Mouse (Mus musculus) cerebellum, postnatal 25 days (tissue): ENCODE data around the gene Sesn1.
A peak's percentile ranks its signal among the peaks of the same experiment; 100 is the strongest.
"Not testable (repeated sequence)": the region's sequence is repeated elsewhere in the genome, so short reads cannot be mapped to it uniquely, and the experiment has no call there.

Experiments used
- DNase-seq, 2 experiments: peaks; one replicate each; pipeline ENCODE4 v3.0.0; 2021; ENCODE audit warnings: mixed read lengths in 2 of 2

Gene Sesn1

DNA sequence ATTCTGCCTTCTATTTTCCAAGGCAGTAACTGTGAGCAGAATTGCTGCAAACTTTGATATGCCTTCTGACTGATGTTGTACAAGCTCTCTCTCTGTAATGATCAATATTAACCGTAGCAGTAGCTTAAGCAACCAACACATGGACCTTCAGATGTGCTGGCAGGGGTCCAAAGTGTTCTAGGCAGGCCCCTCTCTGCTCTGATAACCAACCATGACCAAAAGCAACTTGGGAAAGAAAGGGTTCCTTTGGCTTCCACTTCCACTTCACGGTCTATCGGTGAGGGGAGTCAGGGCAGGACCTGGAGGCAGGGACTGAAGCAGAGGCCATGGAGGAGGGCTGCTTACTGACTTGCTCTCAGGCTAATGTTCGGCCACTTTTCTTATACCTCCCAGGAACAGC, 121.2 kb downstream of the Sesn1 start:
- DNase-seq, result peak; percentile 17 to 33

DNA sequence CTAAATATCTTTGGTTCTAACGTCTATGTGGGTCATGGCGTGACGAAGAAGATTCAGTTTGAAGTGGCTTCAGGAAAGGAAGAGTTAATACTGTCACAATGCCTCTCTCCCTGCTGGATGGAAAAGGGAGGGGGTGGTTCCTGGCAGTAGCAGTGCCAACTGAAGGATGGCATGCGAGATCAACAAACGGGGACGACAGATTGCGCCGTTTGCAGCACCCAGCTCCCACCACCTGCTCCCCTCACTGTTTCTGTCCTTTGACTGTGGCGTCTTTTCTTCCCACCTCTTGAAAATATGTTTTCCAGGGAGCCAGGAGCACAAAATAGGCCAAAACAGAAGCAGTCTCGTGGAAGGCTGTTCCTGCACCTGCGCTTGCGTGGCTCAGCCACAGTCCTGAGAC, 122.2 kb downstream of the Sesn1 start:
- DNase-seq, result peak; percentile 80 to 86

DNA sequence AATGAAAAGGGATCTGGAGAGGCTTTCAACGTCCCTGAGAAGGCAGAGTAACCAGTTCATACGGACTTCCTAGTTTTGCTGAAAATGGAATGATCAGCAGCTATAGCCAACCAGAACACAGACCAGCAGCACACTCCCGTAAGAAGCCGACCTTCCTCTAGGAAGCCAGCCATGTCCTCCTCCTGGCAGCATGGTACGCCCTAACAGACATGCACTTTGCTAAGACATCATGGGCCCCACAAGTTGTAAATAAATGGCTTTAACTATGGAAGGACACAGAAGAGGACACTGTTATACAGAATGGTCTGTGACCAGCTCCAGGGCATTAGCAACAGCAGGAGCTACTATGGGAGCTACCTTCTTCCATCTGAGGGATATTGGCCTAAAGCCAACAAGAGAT, 123.2 kb downstream of the Sesn1 start:
- DNase-seq, result peak in 1 of 2 experiments; percentile 34

DNA sequence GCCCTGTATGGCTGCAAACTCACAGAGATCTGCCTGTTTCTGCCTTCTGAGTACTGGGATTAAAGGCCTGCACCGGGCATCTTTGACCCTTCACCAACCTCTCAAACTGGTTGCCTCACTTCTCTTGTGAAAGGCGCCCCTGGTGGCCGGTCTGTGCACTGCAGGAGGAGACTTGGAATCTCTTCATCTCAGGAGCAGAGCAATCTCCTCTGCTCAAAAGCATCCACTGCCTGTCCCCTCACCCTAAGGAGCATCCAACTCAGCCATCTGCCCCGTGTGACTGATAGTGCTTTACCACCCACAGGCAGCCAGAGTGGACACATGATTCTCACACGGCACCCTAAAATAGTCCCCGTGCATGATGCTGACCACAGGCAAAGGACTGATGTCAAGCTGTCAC, 123.8 kb downstream of the Sesn1 start:
- DNase-seq, result peak; percentile 75 to 82

DNA sequence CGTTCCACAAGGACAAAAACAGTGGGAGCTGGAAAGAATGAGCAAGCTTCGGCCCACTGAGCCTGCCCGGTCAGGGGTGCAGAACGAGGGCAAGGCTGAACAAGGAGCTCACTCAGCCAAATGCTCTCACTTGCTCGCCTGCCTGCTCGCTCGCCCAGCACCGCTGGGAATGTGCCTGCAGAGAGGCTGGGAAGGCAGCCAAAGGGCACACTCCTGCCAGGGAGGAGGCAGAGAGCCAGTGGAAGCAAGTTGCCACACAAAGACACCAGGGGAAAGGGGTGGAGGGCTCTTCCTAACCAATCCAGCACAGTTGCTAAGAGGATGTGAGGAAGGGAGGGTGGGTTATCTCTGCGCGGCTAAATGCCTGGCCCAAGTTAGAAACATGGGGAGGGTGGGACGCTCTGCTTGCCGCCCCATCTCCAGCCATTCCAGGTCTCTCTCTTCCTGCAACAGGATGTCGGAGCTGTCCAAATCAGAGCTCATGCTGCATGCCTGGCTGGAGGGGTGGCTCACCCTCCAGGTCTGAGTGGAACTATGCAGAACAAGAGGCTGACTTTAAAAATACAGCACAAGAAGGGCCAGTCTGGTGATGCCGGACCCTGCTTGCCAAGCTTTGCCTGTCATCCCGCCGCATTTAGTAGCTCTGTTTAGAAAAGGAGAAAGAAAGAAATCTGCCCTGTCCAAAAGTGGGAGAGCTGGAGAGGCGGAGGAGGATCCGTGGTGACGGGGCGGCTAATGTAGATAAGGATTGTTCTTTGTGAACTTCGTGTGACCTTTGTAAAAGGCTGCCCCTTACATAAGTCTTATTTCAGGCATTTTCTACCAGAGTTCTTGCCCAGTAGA, 125.1 kb downstream of the Sesn1 start:
- peak; percentile 95 to 96 for DNase-seq

DNA sequence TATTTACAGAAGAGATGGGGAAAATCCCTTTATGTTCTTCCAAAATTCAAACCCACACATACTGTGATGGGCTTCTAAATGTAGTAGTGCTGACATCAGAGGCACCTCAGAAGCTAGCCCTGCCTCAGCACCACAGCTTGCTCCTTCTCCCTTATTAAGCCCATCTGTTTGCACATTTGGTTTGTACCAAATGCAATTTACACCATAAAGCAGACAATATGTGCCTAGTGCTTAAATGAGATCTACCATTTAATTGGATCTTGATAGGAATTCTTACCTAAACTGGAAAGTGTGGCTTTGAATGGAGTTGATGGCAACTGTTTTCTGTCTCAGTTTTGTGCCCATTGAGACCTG, 125.7 kb downstream of the Sesn1 start:
- DNase-seq, result no peak

DNA sequence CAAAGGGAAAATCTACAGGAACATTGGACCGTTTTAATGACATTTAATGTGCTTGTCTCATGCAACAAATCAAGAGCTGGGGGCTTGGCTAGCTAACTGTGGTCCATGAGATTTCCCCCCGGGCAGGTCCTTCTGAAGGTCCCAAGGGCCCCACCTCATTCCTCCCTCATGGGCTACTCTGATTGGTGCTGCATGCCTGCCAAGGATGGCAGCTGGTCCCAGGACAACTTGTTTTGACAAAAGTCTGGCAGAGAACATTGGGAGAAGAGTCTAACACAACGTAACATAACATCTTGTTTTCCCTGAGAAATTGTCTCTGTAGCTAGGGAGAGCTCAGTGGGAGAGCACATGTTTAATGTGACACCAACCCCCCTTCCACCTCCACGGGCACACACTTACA, 126.4 kb downstream of the Sesn1 start:
- DNase-seq, result peak in 1 of 2 experiments; percentile 34

DNA sequence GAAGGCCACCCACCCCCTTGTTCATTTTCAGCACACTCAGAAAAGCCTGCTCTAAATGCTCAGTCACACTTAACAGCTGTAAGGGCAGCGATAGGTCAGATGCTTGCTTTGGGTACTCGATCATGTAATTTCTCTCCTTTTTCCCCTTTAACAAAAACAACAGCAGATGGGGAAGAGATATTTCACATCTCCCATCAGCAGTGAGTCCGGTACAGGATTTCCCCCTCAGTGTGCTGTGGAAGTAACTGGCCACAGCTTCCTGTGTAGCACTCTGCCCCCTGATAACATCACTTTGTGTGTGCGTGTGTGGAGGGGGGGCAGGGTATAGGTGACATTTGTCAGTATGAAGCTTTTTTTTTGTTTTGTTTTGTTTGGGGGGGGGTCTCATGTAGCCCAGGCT, 127.4 kb downstream of the Sesn1 start:
- no peak for DNase-seq

DNA sequence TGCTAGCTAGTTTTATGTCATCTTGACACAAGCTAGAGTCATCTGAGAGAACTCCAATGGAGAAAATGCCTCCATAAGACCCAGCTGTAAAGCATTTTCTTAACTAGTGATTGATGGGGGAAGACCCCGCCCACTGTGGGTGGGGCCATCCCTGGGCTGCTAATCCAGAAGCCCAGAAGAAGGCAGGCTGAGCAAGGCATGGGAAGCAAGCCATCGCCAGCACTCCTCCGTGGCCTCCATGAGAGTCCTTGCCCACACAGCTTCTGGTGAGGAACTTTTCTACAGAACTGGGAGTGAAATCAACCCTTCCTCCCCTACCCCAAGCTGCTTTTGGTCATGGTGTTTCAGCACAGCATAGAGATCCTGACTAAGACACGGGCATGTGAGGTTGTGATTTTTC, 129.4 kb downstream of the Sesn1 start:
- no peak for DNase-seq

DNA sequence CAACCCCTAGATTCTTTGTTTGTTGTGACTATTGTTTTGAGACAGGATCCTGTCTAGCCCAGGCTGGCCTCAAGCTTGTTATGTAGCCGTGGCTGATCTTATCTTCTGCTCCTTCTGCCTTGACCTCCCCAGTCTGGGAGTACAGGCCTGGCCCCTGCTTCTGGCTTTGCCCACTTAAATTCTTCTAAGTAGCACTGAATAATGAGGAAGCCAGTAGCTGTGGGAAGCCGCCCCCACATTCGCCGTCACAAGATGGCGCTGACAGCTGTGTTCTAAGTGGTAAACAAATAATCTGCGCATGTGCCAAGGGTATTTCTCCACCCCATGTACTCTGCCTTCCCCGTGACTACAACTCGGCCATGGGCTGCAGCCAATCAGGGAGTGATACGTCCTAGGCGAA, 142.6 kb downstream of the Sesn1 start:
- DNase-seq, result not testable (repeated sequence)

DNA sequence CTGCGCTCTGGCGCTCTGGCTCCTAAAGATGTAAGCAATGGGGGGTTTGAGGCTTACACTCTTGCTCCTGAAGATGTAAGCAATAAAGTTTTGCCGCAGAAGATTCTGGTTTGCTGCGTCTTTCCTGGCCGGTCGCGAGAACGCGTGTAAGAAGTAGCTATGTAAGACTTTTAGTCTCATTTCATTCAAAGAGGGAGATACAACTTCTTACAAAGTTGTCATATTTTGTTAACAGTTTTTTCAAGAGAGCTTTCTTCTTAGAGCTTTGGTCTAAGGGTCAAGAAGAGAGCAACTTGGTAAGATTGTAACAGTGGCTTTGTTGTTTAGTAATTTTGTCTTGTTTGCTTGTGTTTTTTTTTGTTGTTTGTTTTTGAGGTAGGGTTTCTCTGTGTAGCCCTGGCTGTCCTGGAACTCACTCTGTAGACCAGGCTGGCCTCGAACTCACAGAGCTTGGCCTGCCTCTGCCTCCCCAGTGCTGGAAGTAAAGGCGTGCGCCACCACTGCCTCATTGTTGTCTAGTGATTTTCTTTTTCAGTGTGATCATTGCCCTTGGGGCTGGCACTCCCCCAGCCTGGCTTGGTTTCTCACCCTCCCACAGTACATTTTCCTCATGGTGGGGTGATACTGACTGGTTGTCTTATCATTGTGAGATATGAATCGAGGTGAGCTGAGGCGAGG, 143.3 kb downstream of the Sesn1 start:
- no peak for DNase-seq

DNA sequence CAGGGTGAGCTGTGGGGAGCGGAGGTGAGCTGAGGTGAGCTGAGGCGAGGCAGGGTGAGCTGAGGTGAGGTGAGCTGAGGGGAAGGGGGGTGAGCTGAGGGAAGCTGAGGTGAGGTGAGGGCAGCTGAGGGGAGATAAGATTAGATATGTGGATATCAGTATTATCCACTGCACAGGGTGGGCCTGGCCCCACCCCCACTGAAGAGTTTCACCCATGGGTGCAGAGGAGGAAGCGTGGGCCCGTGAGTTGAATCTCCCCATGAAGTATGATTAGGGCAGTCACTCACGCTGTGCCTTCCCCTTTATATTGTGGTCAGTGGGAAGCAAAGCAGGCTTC, 143.8 kb downstream of the Sesn1 start:
- no peak for DNase-seq

DNA sequence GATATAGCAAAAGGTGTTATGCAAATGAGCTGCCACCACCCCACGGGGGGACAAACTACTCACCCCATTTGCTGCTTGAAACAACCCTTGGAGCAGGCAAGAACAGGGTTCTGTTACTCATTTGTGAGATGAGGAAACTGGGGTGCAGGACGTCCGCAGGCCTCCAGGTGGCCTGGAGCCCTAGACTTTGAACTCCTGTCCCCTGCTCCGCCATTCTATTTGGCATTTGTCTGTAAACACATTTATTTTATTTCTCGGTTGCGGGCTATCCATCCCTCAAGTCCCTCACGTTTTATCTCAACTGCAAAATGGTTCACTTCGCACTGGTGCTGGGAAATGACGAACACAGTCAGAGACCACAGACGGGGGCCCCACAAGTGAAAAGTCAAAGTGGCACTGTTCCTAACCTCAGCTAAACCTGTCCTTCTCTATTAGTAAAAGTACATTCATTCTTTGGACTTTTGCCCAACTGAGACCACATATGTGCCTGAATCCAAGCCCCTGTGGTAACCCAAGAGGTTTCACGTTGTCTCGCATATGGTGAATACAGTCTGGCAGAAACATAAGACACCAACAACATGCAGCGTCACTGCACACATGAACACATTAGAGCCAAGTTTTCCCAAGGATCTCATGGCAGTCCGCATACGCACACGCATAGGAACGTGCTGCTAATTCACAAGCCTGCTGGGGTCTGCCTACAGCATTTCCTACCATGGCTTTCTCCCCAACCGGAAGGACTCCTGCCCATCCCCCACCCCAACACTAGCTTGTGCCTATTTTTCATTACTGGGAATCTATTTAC, 147.9 kb downstream of the Sesn1 start:
- no peak for DNase-seq
